Comparison of ENCODE assay signal across 8 mouse cellular contexts in the genomic region with DNA sequence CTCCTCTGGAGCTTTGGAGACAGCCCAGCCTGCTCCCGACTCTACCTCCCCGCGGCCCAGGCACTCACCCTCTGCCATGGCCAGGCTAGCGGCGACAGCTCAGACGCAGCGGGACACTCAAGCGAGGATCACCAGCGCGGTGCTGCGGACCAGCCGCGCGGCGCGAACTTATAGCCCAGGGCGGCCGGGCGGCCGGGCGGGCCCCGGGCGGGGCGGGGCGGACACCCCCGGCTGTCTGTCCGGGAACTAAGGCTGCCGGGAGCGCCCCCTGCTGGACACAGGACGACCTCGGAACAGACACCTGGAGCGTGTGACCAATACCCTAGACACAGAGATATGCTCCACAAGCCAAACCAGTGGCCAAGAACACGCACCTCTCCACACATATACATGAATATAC. TPM values are rescaled to one million over a fixed set of nuclear protein-coding genes. Genes with fewer than 3 reads are reported as not detected.
DNase-seq lines count a peak whose midpoint lies in the region; ATAC-seq and TF ChIP-seq lines count a peak whose summit lies in the region.

TSS of gene Tgm2 (minus strand) at position 214 of the 400 bp plus-strand sequence.

- peak; percentile 73 for DNase-seq in ES-CJ7 (ENCODE audit: low read depth, low spot score)
- peak; percentile 71 for DNase-seq in cerebellum, adult 11-12 months
- DNase-seq in heart, postnatal 36 days: peak; percentile 97 to 99
- DNase-seq in layer of hippocampus, adult 2 months (ENCODE audit: low spot score in 2 of 2): peak; percentile 40 to 79
- peak; percentile 83 for DNase-seq in thymus, adult 2 months

- peak within 1 kb of the TSS; percentile 47 for H3K9ac ChIP-seq in forebrain, embryonic 16.5 days (replicated peaks; ENCODE audit: low read depth, low read length)
- H3K9ac ChIP-seq in lung, embryonic 15.5 days: peak within 1 kb of the TSS; percentile 67

- H3K27ac ChIP-seq in forebrain, embryonic 16.5 days (ENCODE audit: low read length): no peak within 1 kb of the TSS
- peak within 1 kb of the TSS; percentile 76; the same call in 1 of the 2 replicates for H3K27ac ChIP-seq in layer of hippocampus, adult 2 months
- H3K27ac ChIP-seq in lung, embryonic 15.5 days: peak within 1 kb of the TSS; percentile 31; the same call in 1 of the 2 replicates
- no peak within 1 kb of the TSS for H3K27ac ChIP-seq in olfactory bulb, adult 2 months (ENCODE audit: insufficient read depth, low read depth, low read length)
- H3K27ac ChIP-seq in thymus, adult 2 months (ENCODE audit: control insufficient read depth, insufficient read depth, low read length): no peak within 1 kb of the TSS

- peaks cover 12% of the 10 kb centered on the region; the same call in 1 of the 2 replicates for H3K27me3 ChIP-seq in forebrain, embryonic 16.5 days (replicated peaks; ENCODE audit: control insufficient read depth, insufficient read depth, low read length)
- H3K27me3 ChIP-seq in lung, embryonic 15.5 days: no peaks in the 10 kb centered on the region
- H3K27me3 ChIP-seq in thymus, adult 2 months (ENCODE audit: control insufficient read depth, insufficient read depth, low read length): no peaks in the 10 kb centered on the region; the same call in 1 of the 2 replicates

- under 1% methylated on average over 33 of the region's 33 CpGs for WGBS in forebrain, embryonic 16.5 days
- WGBS in lung, embryonic 15.5 days: 2% methylated on average over 33 of the region's 33 CpGs
- 9% methylated on average over 33 of the region's 33 CpGs for WGBS in olfactory bulb, adult 2 months
- 4% methylated on average over 33 of the region's 33 CpGs for WGBS in thymus, adult 2 months

- intact Hi-C loops in heart, postnatal 36 days (cut with DNase I): loop anchor here (1.0 to 2.0 kb wide), 5 partner anchors 35 to 99 kb away; no protein-coding TSS in a partner anchor

- peak; percentile 78 for TF ChIP-seq CTCF in layer of hippocampus, adult 2 months (conservative IDR thresholded peaks at IDR 0.05)
- TF ChIP-seq CTCF in olfactory bulb, adult 2 months (IDR thresholded peaks at IDR 0.05; ENCODE audit: insufficient read depth, low read depth, low read length): peak; percentile 66; the same call in 1 of the 2 replicates
- peak; percentile 95 for TF ChIP-seq CTCF in thymus, adult 2 months (IDR thresholded peaks at IDR 0.05; ENCODE audit: borderline replicate concordance, control insufficient read depth, extremely low read depth, insufficient read depth, low read length, poor library complexity)

- H3K4me1 ChIP-seq in forebrain, embryonic 16.5 days (replicated peaks; ENCODE audit: control insufficient read depth, insufficient read depth, low read length): 0 out of 2 replicates have a peak, but pooled peaks cover 2% of the 10 kb centered on the region
- H3K4me1 ChIP-seq in lung, embryonic 15.5 days: peaks cover 46% of the 10 kb centered on the region
- peaks cover 8% of the 10 kb centered on the region for H3K4me1 ChIP-seq in olfactory bulb, adult 2 months (ENCODE audit: control insufficient read depth, insufficient read depth, low read length)
- H3K4me1 ChIP-seq in thymus, adult 2 months (replicated peaks; ENCODE audit: control insufficient read depth, insufficient read depth, low read length): 0 out of 2 replicates have a peak, but pooled peaks cover 3% of the 10 kb centered on the region

- no peak for TF ChIP-seq POLR2A in olfactory bulb, adult 2 months (IDR thresholded peaks at IDR 0.05; ENCODE audit: insufficient read depth, low read depth, low read length)
- TF ChIP-seq POLR2A in thymus, adult 2 months (IDR thresholded peaks at IDR 0.05; ENCODE audit: control insufficient read depth, extremely low read depth, insufficient read depth, low read length, poor library complexity): no peak

- ATAC-seq in forebrain, embryonic 16.5 days: peak; percentile 47; the same call in 1 of the 2 replicates
- peak; percentile 71 for ATAC-seq in lung, embryonic 15.5 days (ENCODE audit: borderline replicate concordance, extremely low read depth, low FRiP score, low TSS enrichment)

- H3K9me3 ChIP-seq in forebrain, embryonic 16.5 days (ENCODE audit: control insufficient read depth, low read length): no peaks in the 10 kb centered on the region
- no peaks in the 10 kb centered on the region for H3K9me3 ChIP-seq in lung, embryonic 15.5 days

- peak within 1 kb of the TSS; percentile 32 for H3K4me3 ChIP-seq in forebrain, embryonic 16.5 days (replicated peaks; ENCODE audit: low read length)
- H3K4me3 ChIP-seq in layer of hippocampus, adult 2 months: peak within 1 kb of the TSS; percentile 41
- H3K4me3 ChIP-seq in lung, embryonic 15.5 days: peak within 1 kb of the TSS; percentile 56
- peak within 1 kb of the TSS; percentile 37 for H3K4me3 ChIP-seq in olfactory bulb, adult 2 months (ENCODE audit: insufficient read depth, low read depth, low read length)
- H3K4me3 ChIP-seq in thymus, adult 2 months (ENCODE audit: control insufficient read depth, insufficient read depth, low read length): peak within 1 kb of the TSS; percentile 14; the same call in 1 of the 2 replicates

- peak within 1 kb of the TSS; percentile 50 for H3K4me2 ChIP-seq in forebrain, embryonic 16.5 days (ENCODE audit: low read length)
- peak within 1 kb of the TSS; percentile 87 for H3K4me2 ChIP-seq in lung, embryonic 15.5 days

- no peaks in the 10 kb centered on the region for H3K36me3 ChIP-seq in forebrain, embryonic 16.5 days (ENCODE audit: control insufficient read depth, insufficient read depth)
- H3K36me3 ChIP-seq in lung, embryonic 15.5 days: no peaks in the 10 kb centered on the region
- H3K36me3 ChIP-seq in thymus, adult 2 months (ENCODE audit: control insufficient read depth, insufficient read depth, low read length): no peaks in the 10 kb centered on the region

RNA-seq across cellular contexts. Expression of gene Tgm2, which starts in this region (rescaled TPM):
- 5.0 and 7.5 TPM in 2 replicates for polyA plus RNA-seq in forebrain, embryonic 16.5 days (2015; fragmentation: Nextera tagmentation; extraction: Ambion mirVana)
- total RNA-seq in heart, postnatal 36 days (2021): 100 to 1,000 TPM; 237 to 310 TPM
- total RNA-seq in layer of hippocampus, adult 2 months (2021): 10 to 100 TPM in 1 of 2 experiments, 1 to 10 TPM in 1; 9.8 to 14.0 TPM
- polyA plus RNA-seq in lung, embryonic 15.5 days (2015; fragmentation: Nextera tagmentation; extraction: Ambion mirVana): 66.0 and 70.0 TPM in 2 replicates
- polyA plus RNA-seq in olfactory bulb, adult 2 months (2012; ENCODE audit: insufficient read depth, insufficient read length, low replicate concordance, missing spikeins): not detected in 2 replicates
- polyA plus RNA-seq in thymus, adult 2 months (2012; rRNA removed): 32.8 and 37.6 TPM in 2 replicates

Comparison
In these comparisons a context has a peak if more than half of its experiments do, and no peak if none do; other contexts are left out.
1. RNA of gene Tgm2 (total RNA-seq): 237 to 310 TPM in heart, postnatal 36 days; 9.8 to 14.0 TPM in layer of hippocampus, adult 2 months; every median in the first group is over 10 times any median in the second.
2. H3K27ac ChIP-seq: peak in layer of hippocampus, adult 2 months (single experiment) and lung, embryonic 15.5 days (single experiment); none in forebrain, embryonic 16.5 days (single experiment), olfactory bulb, adult 2 months (single experiment) and thymus, adult 2 months (single experiment).
3. Peak in every context shown above with its lines, with median percentiles within 50 percentile points of each other: DNase-seq, H3K4me3 ChIP-seq and CTCF ChIP-seq.